Mouse (Mus musculus) splenic B cell, adult 2 months (primary cell): ENCODE data around the gene Akap10.

Source experiments
- DNase-seq: peaks from one replicate; pipeline ENCODE4 v3.0.0-alpha.2; 2011; ENCODE audit warnings: low read depth, low spot score
- H3K27me3 ChIP-seq: 2 replicates; pipeline ENCODE4 v1.6.1; 2012; ENCODE audit warnings: mild to moderate bottlenecking, low read length, moderate library complexity, mixed read lengths; ENCODE audit not compliant: control insufficient read depth, poor library complexity, insufficient read depth, severe bottlenecking
- H3K36me3 ChIP-seq: 2 replicates; pipeline ENCODE4 v1.6.1; 2012; ENCODE audit warnings: mild to moderate bottlenecking, low read length, moderate library complexity, mixed read lengths; ENCODE audit not compliant: control insufficient read depth, poor library complexity, insufficient read depth, severe bottlenecking

Gene Akap10

DNA sequence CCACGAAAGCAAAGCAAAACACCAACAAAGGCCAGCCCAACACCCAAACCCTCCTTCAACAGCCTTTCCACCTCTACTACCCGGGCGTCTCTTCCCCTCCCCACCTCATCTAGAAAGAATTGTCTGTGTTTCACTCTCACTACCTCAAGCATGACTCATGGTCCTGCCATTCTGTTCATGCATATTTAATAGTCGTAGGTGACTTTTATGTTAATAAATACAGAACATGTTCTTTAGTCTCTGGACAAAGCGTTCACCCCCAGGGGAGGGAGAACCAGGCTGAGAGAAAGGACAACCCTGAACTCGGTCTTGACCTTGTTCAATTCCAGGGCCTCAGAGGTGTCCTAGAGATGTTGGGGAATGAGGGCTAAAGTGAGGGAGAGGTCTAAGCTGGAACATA lies 25.1 kb upstream of the Akap10 start:
- Histone ChIP-seq H3K27me3 (no peaks in the 10 kb centered on the region), H3K36me3 (no peaks in the 10 kb centered on the region)
- no peak for DNase-seq

DNA sequence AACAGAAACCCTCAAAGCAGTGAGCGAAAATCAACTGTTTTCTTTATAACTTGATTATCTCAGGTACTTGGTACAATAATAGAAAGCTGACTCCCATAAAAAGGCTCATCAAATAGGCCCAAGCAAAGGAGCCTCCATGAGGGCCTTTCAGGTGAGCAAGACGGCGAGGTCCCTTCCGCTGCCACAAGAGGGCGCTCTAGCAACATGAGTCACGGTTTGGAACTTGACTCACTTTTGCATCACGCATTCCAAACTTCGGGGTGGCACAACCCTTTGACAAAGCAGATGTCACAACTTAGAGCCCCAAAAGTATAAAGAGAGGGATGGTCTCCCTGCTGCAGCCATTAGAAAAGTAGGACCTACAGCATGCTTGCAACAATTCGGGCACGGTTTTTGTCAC lies 20.6 kb upstream of the Akap10 start:
- Histone ChIP-seq H3K27me3 (no peaks in the 10 kb centered on the region), H3K36me3 (no peaks in the 10 kb centered on the region)
- peak; percentile 87 for DNase-seq

DNA sequence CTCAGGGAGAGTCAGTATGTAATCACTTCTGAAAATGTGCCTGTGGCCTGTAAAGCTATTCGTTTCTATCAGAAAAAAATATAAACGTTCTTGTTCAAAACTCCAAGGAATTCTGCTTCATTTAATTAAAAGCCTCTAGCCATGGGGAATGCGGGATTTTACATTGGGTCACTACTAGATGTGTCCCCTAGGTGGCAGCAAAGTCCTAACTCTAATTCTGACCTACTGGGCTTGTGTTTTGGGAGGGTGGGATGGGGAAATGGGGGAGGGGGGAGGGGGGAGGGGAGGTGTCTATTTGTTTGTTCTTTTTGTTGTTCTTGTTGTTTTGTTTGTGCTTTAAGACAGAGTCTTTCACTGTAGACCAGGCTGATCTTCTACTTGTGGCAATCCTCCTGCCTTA lies 19.3 kb upstream of the Akap10 start:
- no peaks in the 10 kb centered on the region for H3K36me3 ChIP-seq
- H3K27me3 ChIP-seq, result no peaks in the 10 kb centered on the region
- peak; percentile 71 for DNase-seq

DNA sequence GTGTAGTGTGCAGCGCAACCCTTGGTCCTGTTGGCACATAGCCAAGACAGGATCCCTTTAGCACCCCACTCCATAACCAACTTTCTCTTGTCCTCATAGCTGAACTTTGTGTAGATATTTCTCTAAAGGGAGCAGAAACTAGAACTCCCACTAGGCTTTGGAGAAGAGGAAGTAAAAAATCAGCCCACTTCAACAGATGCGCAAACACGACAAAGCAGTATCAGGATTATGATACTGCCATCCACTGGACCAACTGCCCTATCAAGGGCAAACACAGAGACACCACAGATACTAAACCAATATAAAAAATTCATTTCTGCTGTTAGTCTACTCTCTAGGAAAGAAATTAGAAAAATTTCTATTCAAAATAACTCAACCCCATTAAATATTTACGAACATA lies 16.6 kb upstream of the Akap10 start:
- H3K36me3 ChIP-seq, result no peaks in the 10 kb centered on the region
- H3K27me3 ChIP-seq, result no peaks in the 10 kb centered on the region
- DNase-seq, result no peak

DNA sequence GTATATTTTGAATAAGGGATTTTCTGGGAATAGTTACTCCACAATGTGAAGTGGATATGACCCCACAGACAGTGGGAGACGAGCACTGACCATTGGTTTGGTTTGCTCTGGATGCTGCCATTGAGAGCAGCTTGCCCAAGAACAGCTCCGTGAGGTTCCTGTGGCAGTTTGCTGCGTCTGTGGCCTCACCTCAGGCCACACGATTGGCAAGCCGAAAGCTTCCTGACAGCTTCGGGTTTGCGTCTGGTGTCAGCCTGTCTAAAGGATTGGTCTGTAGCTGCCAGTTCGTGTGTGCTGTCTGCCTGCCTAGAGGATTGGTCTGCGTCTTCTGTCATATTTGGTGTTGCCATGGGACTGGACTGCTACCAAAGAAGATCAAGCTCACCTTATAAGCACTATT lies 14.4 kb upstream of the Akap10 start:
- Histone ChIP-seq H3K36me3 (no peaks in the 10 kb centered on the region), H3K27me3 (no peaks in the 10 kb centered on the region)
- DNase-seq, result no peak

DNA sequence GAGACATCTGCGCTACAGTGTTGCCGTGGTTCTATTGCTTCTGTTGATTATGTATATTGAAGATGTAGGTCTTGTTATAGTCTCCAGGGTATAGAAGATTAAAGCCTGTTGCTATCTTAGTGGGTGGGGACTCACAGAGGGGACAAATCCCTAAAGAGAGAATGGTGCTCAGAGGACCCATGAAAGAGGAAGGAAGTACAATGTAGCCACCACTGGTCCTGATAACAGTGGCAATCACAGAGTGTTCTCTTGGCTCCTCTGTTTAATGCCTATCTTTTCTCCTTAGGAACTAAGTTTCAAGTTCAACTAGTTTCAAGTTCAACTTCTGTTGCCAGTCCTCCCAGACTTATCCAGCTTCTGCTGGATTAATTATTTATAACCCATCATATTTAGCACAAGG lies 12.9 kb upstream of the Akap10 start:
- no peak for DNase-seq
- Histone ChIP-seq H3K27me3 (no peaks in the 10 kb centered on the region), H3K36me3 (no peaks in the 10 kb centered on the region)

DNA sequence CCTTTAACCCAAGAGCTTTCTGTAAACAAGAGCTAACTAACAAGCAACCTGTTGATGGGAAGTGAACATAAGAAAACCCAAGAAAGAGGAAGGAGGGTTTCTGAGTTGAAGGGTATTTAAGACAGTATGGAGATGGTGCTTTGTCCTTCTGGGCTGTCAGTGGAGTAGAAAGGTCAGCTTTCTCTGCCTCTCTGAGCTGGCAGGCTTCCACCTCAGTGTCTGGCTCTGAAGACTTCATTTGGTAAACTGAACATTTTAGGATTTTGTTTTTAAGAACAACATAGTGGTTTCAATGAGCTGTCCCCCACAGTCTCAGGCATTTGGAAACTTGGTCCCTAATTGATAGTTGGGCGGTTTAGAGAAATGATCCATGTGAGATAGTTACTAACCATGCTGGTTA lies 7.7 kb upstream of the Akap10 start:
- Histone ChIP-seq H3K27me3 (no peaks in the 10 kb centered on the region), H3K36me3 (no peaks in the 10 kb centered on the region)
- no peak for DNase-seq

DNA sequence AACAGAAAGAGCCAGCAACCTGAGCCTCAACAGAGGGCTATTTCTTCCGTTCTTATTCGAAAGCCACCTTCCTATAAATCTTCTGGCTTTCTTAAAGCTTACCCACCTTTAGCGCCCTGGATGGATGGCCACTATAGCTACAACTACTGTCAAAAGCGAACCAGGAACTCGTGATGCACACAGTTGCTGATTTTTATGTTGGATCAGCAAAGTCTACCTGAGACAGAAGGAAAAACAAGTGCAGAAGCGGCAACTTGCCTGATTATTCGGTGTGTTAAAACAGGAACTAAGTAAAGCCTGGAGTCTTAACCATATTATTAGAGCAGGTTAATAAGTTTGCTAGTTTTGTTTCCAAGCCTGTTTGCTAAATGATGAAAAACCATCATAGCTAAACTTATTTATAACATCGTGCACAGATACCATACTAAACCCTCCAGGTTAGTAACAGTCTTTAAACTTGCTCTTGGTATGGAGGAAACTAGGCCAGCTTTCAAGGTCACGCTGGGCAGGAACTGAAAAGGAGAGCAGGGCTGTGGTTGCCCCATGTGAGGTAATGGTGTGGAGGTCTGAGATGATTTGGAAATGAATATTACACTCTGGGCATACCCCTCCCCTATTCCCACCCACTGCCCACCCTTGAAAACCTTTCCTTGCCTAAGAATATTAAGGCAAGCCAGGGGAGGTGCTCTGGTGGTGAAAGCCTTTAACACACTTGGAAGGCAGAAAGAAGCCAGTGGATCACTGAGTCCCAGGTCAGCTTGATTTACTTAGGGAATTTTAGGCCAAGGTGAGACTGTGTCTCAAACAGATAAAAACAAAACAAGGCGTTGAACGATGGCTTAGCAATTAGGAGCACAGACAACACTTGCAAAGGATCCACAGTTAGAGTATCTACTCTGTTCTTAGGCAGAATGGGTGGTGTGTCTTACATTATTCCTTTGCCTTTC lies 861 bp upstream of the Akap10 start:
- DNase-seq, result peak; percentile 44
- Histone ChIP-seq H3K36me3 (no peaks in the 10 kb centered on the region), H3K27me3 (no peaks in the 10 kb centered on the region)

DNA sequence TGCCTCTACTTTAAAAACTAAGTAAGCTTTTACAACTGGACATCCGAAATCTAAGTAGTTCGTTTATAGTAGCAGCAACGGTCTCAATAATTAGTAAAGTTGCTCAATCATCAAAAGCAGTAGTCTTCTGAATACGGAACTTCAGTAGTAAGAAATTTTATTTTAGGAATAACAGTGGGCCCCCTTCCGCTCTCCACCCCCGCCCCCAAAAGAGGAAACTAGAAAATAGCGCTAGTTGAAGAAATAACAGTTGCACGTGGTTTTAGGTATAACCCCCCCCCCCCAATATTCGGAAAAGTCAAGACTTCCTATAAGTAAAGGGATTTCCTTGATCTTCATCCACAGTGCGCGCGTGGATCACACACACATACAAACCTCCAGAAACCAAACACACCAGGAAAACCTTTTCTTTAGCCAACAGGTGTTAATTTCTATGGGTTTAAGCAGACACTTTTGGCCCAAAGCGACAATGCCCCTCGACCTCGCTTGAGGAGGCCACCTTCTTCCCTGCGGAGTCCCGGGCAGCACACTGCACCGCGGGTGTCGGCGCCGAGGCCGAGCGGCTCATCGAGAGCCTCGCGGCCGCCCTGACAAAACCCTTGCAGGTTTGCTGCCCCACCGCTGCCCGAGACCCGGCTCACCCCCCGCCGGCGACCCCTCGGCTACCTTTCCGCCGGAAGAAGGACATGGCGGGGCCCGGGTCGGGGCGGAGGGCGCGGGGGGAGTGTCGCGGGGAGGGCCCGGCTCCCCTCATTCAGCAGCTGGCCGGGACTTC lies 542 bp downstream of the Akap10 start:
- Histone ChIP-seq H3K27me3 (no peaks in the 10 kb centered on the region), H3K36me3 (no peaks in the 10 kb centered on the region)
- peak; percentile 51 for DNase-seq

DNA sequence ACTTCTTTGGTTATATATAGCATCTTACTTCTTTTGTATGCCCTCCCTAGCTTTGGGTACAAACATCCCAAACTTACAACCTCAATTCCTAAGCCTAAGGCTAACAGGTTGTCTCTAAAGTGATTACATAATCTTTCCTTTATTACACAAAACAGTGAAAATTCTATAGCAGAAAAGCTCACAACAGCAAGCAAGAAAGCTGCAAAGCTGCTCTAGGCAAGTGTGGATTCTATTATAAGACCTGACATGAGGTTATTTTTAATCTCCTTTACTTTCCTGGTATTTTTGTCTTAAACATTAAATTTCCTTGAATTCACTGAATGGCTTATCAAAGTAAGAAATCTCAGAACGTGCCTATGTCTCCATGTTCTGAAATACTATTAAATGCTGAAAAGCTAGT lies 6.7 kb downstream of the Akap10 start:
- Histone ChIP-seq H3K27me3 (0 out of 2 replicates have a peak, but pooled peaks cover 2% of the 10 kb centered on the region), H3K36me3 (0 out of 2 replicates have a peak, but pooled peaks cover 2% of the 10 kb centered on the region)
- DNase-seq, result no peak

DNA sequence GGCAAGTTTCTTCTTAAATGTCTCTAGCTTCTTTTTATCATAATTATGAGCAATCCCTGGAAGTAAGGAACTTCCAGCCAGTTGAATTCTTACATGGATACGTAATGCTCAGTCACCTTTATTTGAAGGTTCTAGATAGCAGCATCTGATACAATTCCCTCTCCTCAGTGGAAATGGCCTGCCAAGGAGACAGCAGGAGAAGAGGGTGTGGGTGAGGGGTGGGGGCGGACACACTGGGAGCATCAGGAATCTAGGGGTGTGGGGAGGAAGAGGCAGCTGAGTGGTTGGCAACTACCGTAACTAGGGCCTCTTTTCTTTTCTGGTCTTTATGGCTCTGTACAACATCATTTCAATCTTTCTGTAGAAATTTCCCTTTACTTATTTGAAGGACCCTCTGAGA lies 10.3 kb downstream of the Akap10 start:
- 0 out of 2 replicates have a peak, but pooled peaks cover 2% of the 10 kb centered on the region for H3K27me3 ChIP-seq
- DNase-seq, result no peak
- peaks cover 6% of the 10 kb centered on the region for H3K36me3 ChIP-seq

DNA sequence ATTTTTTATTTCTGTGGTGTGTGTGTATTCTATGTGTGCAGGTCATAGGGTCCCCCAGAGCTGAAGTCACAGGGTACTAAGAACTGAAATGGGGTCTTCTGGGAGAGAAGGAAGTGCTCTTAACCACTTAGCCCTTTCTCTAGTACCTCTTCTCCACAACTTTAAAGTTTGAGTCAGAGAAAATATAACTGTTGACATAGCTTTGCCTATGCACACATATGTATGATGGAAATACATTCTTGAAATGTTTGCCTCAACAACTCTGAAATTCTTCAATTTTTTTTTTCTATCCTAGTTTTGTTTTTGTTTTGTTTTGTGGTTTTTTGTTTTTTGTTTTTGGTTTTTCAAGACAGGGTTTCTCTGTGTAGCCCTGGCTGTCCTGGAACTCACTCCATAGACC lies 21.7 kb downstream of the Akap10 start:
- Histone ChIP-seq H3K27me3 (no peaks in the 10 kb centered on the region), H3K36me3 (peaks cover 8% of the 10 kb centered on the region)
- no peak for DNase-seq

DNA sequence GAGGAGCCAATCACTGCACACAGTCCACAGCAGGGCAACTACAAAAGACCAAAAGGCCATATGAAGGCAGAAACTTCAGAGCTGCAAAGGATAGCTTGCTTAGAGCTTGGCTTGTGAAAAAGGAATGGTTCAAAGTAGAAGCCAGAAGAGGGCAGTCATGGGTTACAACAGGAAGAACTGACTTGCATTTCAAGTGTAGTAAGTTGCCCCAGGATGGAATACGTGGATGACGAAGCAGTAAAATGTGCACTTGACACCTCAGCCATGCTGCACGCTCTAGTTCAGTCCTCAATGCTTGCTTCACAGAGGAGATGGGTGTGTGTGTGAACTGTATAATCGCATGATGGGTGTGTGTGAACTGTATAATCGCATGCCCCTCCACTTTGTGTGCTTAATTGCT lies 47.9 kb downstream of the Akap10 start:
- Histone ChIP-seq H3K27me3 (no peaks in the 10 kb centered on the region; the same call in 1 of the 2 replicates), H3K36me3 (peaks cover 17% of the 10 kb centered on the region)
- peak; percentile 26 for DNase-seq

DNA sequence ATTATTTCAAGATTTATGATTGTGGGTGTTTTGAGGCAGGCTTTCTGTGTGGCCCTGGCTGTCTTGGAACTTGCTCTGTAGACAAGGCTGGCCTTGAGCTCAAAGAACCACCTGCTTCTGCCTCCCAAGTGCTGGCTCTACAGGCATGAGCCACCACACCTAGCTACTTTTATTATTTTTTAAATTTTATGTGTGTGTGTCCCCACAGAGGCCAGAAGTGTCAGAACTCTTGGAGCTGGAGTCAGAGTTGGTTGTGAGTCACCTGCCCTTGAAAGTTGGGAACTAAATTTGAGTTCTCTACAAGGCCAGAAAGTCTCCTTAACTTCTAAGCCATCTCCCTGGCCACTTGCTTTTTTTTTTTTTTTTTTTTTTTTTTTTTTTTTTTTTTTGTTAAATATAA lies 50.1 kb downstream of the Akap10 start:
- DNase-seq, result no peak
- Histone ChIP-seq H3K27me3 (no peaks in the 10 kb centered on the region), H3K36me3 (peaks cover 24% of the 10 kb centered on the region)

DNA sequence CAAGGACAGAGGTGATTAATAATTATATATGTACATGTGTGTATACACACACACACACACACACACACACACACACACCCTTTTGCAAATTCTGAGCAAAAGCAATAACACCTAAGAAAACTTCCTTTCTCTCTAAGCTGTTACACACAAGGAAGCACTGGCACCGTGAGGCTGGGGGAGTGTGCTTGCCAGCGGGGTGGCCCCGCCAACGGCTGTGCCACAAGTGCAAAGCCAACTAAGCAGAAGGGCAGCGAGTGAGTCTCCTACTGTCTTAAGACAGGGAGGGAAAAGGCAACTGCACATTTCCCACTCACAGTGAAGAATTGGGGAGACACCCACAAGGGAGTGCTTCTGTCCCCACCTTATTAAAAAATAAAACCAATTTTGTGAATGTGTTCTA lies 58.2 kb downstream of the Akap10 start:
- no peak for DNase-seq

More for the DNA sequence above, 58.2 kb downstream of the Akap10 start:
- H3K27me3 ChIP-seq, result no peaks in the 10 kb centered on the region
- H3K36me3 ChIP-seq, result peaks cover 28% of the 10 kb centered on the region
